Mouse (Mus musculus): Measurements from ENCODE around the gene Scn3b.

DNA sequence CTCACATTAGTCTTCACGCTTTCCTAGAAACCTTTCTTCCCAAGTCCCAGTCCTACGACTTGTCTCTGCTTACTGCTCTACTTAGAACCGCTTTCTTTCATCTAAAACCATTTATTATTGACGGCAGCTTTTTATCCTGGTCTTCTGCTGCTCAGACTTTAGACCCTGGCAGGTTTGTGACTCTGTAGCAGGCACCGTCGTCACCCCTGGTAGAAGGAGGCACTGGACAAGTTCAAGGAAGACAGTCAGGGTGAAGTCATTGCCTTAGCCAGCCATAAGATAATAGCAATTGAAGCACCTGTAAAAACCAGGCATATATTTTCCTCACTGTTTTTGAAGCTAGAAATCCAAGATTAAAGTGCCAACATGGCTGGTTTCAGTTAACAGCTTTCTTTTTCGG lies 33.8 kb upstream of the Scn3b start:
- no peak for TF ChIP-seq CTCF (conservative IDR thresholded peaks at IDR 0.05; ENCODE audit: low read length)
- TF ChIP-seq NANOG (IDR thresholded peaks at IDR 0.05; ENCODE audit: borderline replicate concordance, low read length), result no peak

Measured in E14TG2a.4 (cell line).